Mouse (Mus musculus): Measurements from ENCODE around the gene Ccdc144b. TPM values are rescaled to one million over a fixed set of nuclear protein-coding genes. Genes with fewer than 3 reads are reported as not detected.

Gene Ccdc144b
- polyA plus RNA-seq, 1 experiment: not detected

- Histone ChIP-seq H3K4me3 (replicated peaks) (no peak overlapping the region), H3K27me3 (replicated peaks) (no peaks in the 10 kb centered on the region), H3K36me3 (replicated peaks; ENCODE audit: low read length) (peaks cover 63% of the 10 kb centered on the region), H3K4me1 (peaks cover 32% of the 10 kb centered on the region), H3K9me3 (no peaks in the 10 kb centered on the region)
- no peak for TF ChIP-seq GATA1 (IDR thresholded peaks at IDR 0.05; ENCODE audit: borderline replicate concordance, low read length)
- no peak for TF ChIP-seq FLI1 (IDR thresholded peaks at IDR 0.05; ENCODE audit: low read length)
Observed at GRCm38 (mm10) chr3:36071047-36071446, 17.7 kb upstream of the Ccdc144b start.

DNA sequence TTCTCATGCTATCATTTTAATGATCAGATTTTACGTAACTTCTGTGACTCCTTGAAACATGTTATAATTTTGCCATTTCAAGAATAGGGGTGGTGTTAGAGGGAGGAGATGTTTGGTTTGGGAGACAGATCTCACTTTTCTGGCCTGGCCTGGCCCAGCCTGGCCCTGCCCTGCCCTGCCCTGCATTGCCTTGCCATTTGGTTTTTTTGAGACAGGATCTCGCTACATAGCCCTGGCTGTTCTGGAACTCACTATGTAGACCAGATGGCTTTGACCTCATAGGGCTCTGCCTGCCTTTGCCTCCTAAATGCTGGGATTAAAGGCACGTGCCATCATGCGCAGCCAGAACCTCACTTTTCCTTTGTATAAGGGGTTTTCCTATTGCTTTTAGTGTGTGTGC is 17.1 kb upstream of the Ccdc144b start:
- TF ChIP-seq GATA1 (IDR thresholded peaks at IDR 0.05; ENCODE audit: borderline replicate concordance, low read length) (no peak), FLI1 (IDR thresholded peaks at IDR 0.05; ENCODE audit: low read length) (no peak)
- Histone ChIP-seq H3K4me1 (peaks cover 33% of the 10 kb centered on the region), H3K9me3 (no peaks in the 10 kb centered on the region), H3K27me3 (replicated peaks) (no peaks in the 10 kb centered on the region), H3K4me3 (replicated peaks) (no peak overlapping the region), H3K36me3 (replicated peaks; ENCODE audit: low read length) (peaks cover 57% of the 10 kb centered on the region)

- Histone ChIP-seq H3K4me1 (peaks cover 37% of the 10 kb centered on the region), H3K27me3 (replicated peaks) (no peaks in the 10 kb centered on the region), H3K36me3 (replicated peaks; ENCODE audit: low read length) (peaks cover 33% of the 10 kb centered on the region), H3K9me3 (no peaks in the 10 kb centered on the region), H3K4me3 (replicated peaks) (no peak overlapping the region)
- TF ChIP-seq GATA1 (IDR thresholded peaks at IDR 0.05; ENCODE audit: borderline replicate concordance, low read length) (no peak), FLI1 (IDR thresholded peaks at IDR 0.05; ENCODE audit: low read length) (no peak)
Observed at GRCm38 (mm10) chr3:36067731-36068130, 14.4 kb upstream of the Ccdc144b start.

- H3K9me3 ChIP-seq: no peaks in the 10 kb centered on the region
- peak within 1 kb of the TSS; percentile 100 for H3K4me3 ChIP-seq (replicated peaks)
- H3K4me1 ChIP-seq: peaks cover 38% of the 10 kb centered on the region
- peaks cover 29% of the 10 kb centered on the region for H3K36me3 ChIP-seq (replicated peaks; ENCODE audit: low read length)
- H3K27me3 ChIP-seq (replicated peaks): no peaks in the 10 kb centered on the region
- TF ChIP-seq FLI1 (IDR thresholded peaks at IDR 0.05; ENCODE audit: low read length) (peak; percentile 63; the same call in 1 of the 2 replicates), GATA1 (IDR thresholded peaks at IDR 0.05; ENCODE audit: borderline replicate concordance, low read length) (no peak)
Observed at GRCm38 (mm10) chr3:36065843-36066651, 12.7 kb upstream of the Ccdc144b start, which contains the start of gene Acad9. Gene Acad9 (plus strand): TSS chr3:36065979.

- H3K4me1 ChIP-seq: peaks cover 42% of the 10 kb centered on the region
- no peaks in the 10 kb centered on the region for H3K27me3 ChIP-seq (replicated peaks)
- no peak for TF ChIP-seq GATA1 (IDR thresholded peaks at IDR 0.05; ENCODE audit: borderline replicate concordance, low read length)
- no peak for TF ChIP-seq FLI1 (IDR thresholded peaks at IDR 0.05; ENCODE audit: low read length)
- H3K4me3 ChIP-seq (replicated peaks): peak overlapping the region; percentile 100
- H3K9me3 ChIP-seq: no peaks in the 10 kb centered on the region
- H3K36me3 ChIP-seq (replicated peaks; ENCODE audit: low read length): peaks cover 20% of the 10 kb centered on the region
Observed at GRCm38 (mm10) chr3:36065166-36065565, 11.8 kb upstream of the Ccdc144b start.

- Histone ChIP-seq H3K36me3 (replicated peaks; ENCODE audit: low read length) (peaks cover 15% of the 10 kb centered on the region), H3K4me1 (peaks cover 47% of the 10 kb centered on the region), H3K27me3 (replicated peaks) (no peaks in the 10 kb centered on the region), H3K4me3 (replicated peaks) (no peak overlapping the region), H3K9me3 (no peaks in the 10 kb centered on the region)
- no peak for TF ChIP-seq FLI1 (IDR thresholded peaks at IDR 0.05; ENCODE audit: low read length)
- no peak for TF ChIP-seq GATA1 (IDR thresholded peaks at IDR 0.05; ENCODE audit: borderline replicate concordance, low read length)
Observed at GRCm38 (mm10) chr3:36064592-36065061, 11.3 kb upstream of the Ccdc144b start.

- Histone ChIP-seq H3K4me1 (peaks cover 16% of the 10 kb centered on the region), H3K4me3 (replicated peaks) (peak overlapping the region; percentile 85), H3K9me3 (no peaks in the 10 kb centered on the region), H3K36me3 (replicated peaks; ENCODE audit: low read length) (no peaks in the 10 kb centered on the region), H3K27me3 (replicated peaks) (peaks cover 4% of the 10 kb centered on the region)
- TF ChIP-seq FLI1 (IDR thresholded peaks at IDR 0.05; ENCODE audit: low read length) (no peak), GATA1 (IDR thresholded peaks at IDR 0.05; ENCODE audit: borderline replicate concordance, low read length) (no peak)
Observed at GRCm38 (mm10) chr3:36060096-36060850, 6.9 kb upstream of the Ccdc144b start.

DNA sequence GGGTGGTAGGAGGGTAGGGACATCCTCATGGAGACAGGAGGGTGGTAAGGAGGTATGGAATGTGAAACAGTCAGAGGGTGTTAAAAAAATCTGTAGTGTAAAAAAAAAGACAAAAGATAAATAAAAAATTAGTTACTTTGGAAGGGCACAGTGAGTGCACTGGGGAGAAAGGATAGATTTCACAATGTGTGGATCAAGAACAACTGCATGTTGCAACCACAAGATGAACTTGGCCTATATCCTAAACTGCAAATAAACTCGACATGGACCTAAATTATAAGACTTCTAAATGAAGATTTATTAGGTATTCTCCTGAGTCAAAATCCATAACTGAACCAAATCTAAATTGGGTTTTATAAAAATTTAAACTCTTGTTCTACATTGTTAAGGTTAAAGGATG is 4.2 kb downstream of the Ccdc144b start:
- Histone ChIP-seq H3K36me3 (replicated peaks; ENCODE audit: low read length) (no peaks in the 10 kb centered on the region), H3K4me3 (replicated peaks) (no peak overlapping the region), H3K4me1 (no peaks in the 10 kb centered on the region), H3K27me3 (replicated peaks) (peaks cover under 1% of the 10 kb centered on the region), H3K9me3 (no peaks in the 10 kb centered on the region; the same call in 1 of the 2 replicates)
- TF ChIP-seq GATA1 (IDR thresholded peaks at IDR 0.05; ENCODE audit: borderline replicate concordance, low read length) (no peak), FLI1 (IDR thresholded peaks at IDR 0.05; ENCODE audit: low read length) (no peak)

DNA sequence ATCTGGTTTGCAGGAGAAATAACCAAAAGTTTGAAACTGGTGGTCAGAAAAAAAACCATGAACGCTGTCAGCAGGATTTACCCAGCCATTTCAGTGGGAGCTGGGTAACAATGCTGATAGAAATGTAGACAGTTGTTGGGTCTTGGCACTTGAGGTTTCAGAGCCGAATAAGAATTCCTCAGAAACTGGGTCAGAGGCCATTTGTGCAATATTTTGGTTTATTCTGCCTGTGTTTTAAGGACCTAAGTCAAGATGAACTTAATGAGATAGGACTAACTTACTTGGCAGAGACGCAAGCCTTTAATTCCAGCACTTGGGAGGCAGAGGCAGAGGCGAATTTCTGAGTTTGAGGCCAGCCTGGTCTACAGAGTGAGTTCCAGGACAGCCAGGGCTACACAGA is 8.3 kb downstream of the Ccdc144b start:
- no peaks in the 10 kb centered on the region; the same call in 1 of the 2 replicates for H3K9me3 ChIP-seq
- H3K4me3 ChIP-seq (replicated peaks): no peak overlapping the region
- no peaks in the 10 kb centered on the region for H3K36me3 ChIP-seq (replicated peaks; ENCODE audit: low read length)
- H3K4me1 ChIP-seq: no peaks in the 10 kb centered on the region
- no peak for TF ChIP-seq GATA1 (IDR thresholded peaks at IDR 0.05; ENCODE audit: borderline replicate concordance, low read length)
- peaks cover 7% of the 10 kb centered on the region for H3K27me3 ChIP-seq (replicated peaks)

DNA sequence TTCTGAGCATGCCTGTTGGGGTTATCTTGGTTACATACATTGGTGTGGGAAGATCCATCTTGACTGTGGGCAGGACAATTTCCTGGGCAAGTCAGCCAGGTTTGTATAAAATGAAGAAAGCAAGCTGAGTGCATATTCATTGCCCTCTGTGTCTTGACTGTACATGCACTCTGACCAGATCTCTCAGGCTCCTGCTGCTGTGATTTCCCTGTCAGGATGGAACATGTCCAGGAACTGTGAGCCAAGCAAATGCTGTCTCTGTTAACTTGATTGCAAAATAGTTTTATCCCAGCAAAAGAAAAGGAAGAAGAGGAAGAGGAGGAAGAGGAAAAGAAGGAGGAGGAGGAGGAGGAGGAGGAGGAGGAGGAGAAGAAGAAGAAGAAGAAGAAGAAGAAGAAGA is 8.8 kb downstream of the Ccdc144b start:
- Histone ChIP-seq H3K9me3 (no peaks in the 10 kb centered on the region; the same call in 1 of the 2 replicates), H3K4me3 (replicated peaks) (no peak overlapping the region), H3K27me3 (replicated peaks) (peaks cover 7% of the 10 kb centered on the region), H3K36me3 (replicated peaks; ENCODE audit: low read length) (no peaks in the 10 kb centered on the region), H3K4me1 (no peaks in the 10 kb centered on the region)
- TF ChIP-seq FLI1 (IDR thresholded peaks at IDR 0.05; ENCODE audit: low read length): no peak
- TF ChIP-seq GATA1 (IDR thresholded peaks at IDR 0.05; ENCODE audit: borderline replicate concordance, low read length): no peak

Measured in megakaryocyte, embryonic 14.5 days (primary cell).